ENCODE assay signal across 15 mouse cellular contexts in the genomic region with DNA sequence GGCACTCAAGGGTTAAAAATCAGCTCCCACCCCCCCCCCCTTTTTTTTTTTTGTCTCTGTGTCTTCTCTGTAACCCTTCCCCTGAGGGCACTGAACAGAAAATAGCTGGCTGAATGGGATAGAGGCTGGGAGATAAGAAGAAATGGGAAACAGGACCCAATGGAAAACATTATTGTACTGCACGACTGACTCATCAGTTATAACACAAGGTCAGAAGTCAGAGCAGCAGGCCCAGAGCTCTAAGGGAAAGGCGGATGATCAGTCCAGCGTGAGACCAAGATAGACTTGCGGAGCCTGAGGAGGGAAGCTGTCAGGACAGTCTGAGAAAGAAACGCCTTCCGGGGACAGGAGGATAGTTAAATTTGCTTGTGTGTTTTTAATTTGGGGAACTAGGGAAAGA.
DNase-seq lines count a peak whose midpoint lies in the region; ATAC-seq and TF ChIP-seq lines count a peak whose summit lies in the region.
"Had no signal": no experiment of that assay in that cellular context is flagged by ENCODE, and none has a peak within 500 bp of the region (broad histone marks: within the 10 kb centered on the region; RNA-seq: fewer than 3 reads in every experiment).

No protein-coding gene starts in this region.

- no peak overlapping the region for H3K4me3 ChIP-seq in hindbrain, embryonic 10.5 days
- no peak overlapping the region for H3K4me3 ChIP-seq in hindbrain, embryonic 12.5 days
- no peak overlapping the region for H3K4me3 ChIP-seq in liver, embryonic 11.5 days (ENCODE audit: low read depth, low read length)
- H3K4me3 ChIP-seq in forebrain, embryonic 15.5 days, result no peak overlapping the region
- H3K4me3 ChIP-seq in gastrocnemius, adult 2 months, result no peak overlapping the region
- H3K4me3 ChIP-seq: layer of hippocampus, adult 2 months; limb, embryonic 12.5 days had no signal

- DNase-seq in hindbrain, embryonic 10.5 days (ENCODE audit: low spot score), result peak; percentile 5
- DNase-seq in adrenal gland, postnatal 14 days, result peak; percentile 17
- peak; percentile 23 to 57 for DNase-seq in heart, adult 9 months (ENCODE audit: low spot score in 2 of 2)
- DNase-seq in liver, embryonic 11.5 days (ENCODE audit: low spot score), result no peak
- no peak for DNase-seq in gastrocnemius, adult 2 months
- DNase-seq: cerebellum, adult 9-10 months; gastrocnemius, postnatal 10 days; thymus, adult 2 months had no signal

- H3K4me2 ChIP-seq in hindbrain, embryonic 12.5 days (replicated peaks), result no peak overlapping the region
- H3K4me2 ChIP-seq in liver, embryonic 11.5 days, result no peak overlapping the region
- H3K4me2 ChIP-seq in forebrain, embryonic 15.5 days (replicated peaks), result no peak overlapping the region
- H3K4me2 ChIP-seq: limb, embryonic 12.5 days had no signal

- ATAC-seq in hindbrain, embryonic 12.5 days (ENCODE audit: low FRiP score), result no peak
- ATAC-seq in liver, embryonic 11.5 days (replicated peaks; ENCODE audit: low FRiP score), result 0 out of 2 replicates have a peak, but pooled peaks have one; percentile 56
- no peak for ATAC-seq in forebrain, embryonic 15.5 days (replicated peaks)
- no peak for ATAC-seq in megakaryocyte, adult 5-6 weeks (ENCODE audit: poor library complexity, severe bottlenecking)
- ATAC-seq: intestine, embryonic 16.5 days had no signal

- no peaks in the 10 kb centered on the region for H3K9me3 ChIP-seq in hindbrain, embryonic 10.5 days
- no peaks in the 10 kb centered on the region for H3K9me3 ChIP-seq in hindbrain, embryonic 12.5 days (replicated peaks)
- no peaks in the 10 kb centered on the region for H3K9me3 ChIP-seq in liver, embryonic 11.5 days (ENCODE audit: control insufficient read depth, low read length)
- no peaks in the 10 kb centered on the region for H3K9me3 ChIP-seq in forebrain, embryonic 15.5 days
- H3K9me3 ChIP-seq: limb, embryonic 12.5 days had no signal

- no peak overlapping the region for H3K9ac ChIP-seq in hindbrain, embryonic 12.5 days
- no peak overlapping the region for H3K9ac ChIP-seq in liver, embryonic 11.5 days (ENCODE audit: low read depth, low read length)
- no peak overlapping the region for H3K9ac ChIP-seq in forebrain, embryonic 15.5 days (replicated peaks)
- H3K9ac ChIP-seq: limb, embryonic 12.5 days had no signal

- intact Hi-C loops in gastrocnemius, adult 2 months (cut with DNase I), result no loop called here

- no peaks in the 10 kb centered on the region for H3K27me3 ChIP-seq in hindbrain, embryonic 10.5 days (ENCODE audit: insufficient read depth, poor library complexity, severe bottlenecking)
- no peaks in the 10 kb centered on the region for H3K27me3 ChIP-seq in hindbrain, embryonic 12.5 days
- H3K27me3 ChIP-seq in liver, embryonic 11.5 days (replicated peaks; ENCODE audit: control insufficient read depth, insufficient read depth, low read length), result no peaks in the 10 kb centered on the region
- H3K27me3 ChIP-seq in forebrain, embryonic 15.5 days, result no peaks in the 10 kb centered on the region
- H3K27me3 ChIP-seq: limb, embryonic 12.5 days had no signal

- 23% methylated on average over 6 of the region's 6 CpGs for WGBS in hindbrain, embryonic 10.5 days
- 21% methylated on average over 6 of the region's 6 CpGs for WGBS in hindbrain, embryonic 12.5 days
- WGBS in liver, embryonic 11.5 days, result 52% methylated on average over 6 of the region's 6 CpGs
- 63% methylated on average over 6 of the region's 6 CpGs for WGBS in forebrain, embryonic 15.5 days

- no peak for TF ChIP-seq CTCF in gastrocnemius, adult 2 months (IDR thresholded peaks at IDR 0.05)

- peaks cover 7% of the 10 kb centered on the region; the same call in 1 of the 2 replicates for H3K4me1 ChIP-seq in hindbrain, embryonic 10.5 days (replicated peaks)
- H3K4me1 ChIP-seq in hindbrain, embryonic 12.5 days, result 0 out of 2 replicates have a peak, but pooled peaks cover 3% of the 10 kb centered on the region
- no peaks in the 10 kb centered on the region for H3K4me1 ChIP-seq in liver, embryonic 11.5 days (replicated peaks; ENCODE audit: control insufficient read depth, insufficient read depth, low read length)
- no peaks in the 10 kb centered on the region for H3K4me1 ChIP-seq in forebrain, embryonic 15.5 days

- no peaks in the 10 kb centered on the region for H3K36me3 ChIP-seq in hindbrain, embryonic 10.5 days
- H3K36me3 ChIP-seq in hindbrain, embryonic 12.5 days, result no peaks in the 10 kb centered on the region
- H3K36me3 ChIP-seq in liver, embryonic 11.5 days (ENCODE audit: control insufficient read depth, insufficient read depth, low read length), result no peaks in the 10 kb centered on the region
- no peaks in the 10 kb centered on the region for H3K36me3 ChIP-seq in forebrain, embryonic 15.5 days
- H3K36me3 ChIP-seq: limb, embryonic 12.5 days had no signal

- no peak overlapping the region for H3K27ac ChIP-seq in hindbrain, embryonic 10.5 days
- H3K27ac ChIP-seq in hindbrain, embryonic 12.5 days, result no peak overlapping the region
- no peak overlapping the region for H3K27ac ChIP-seq in liver, embryonic 11.5 days (ENCODE audit: low read depth, low read length)
- no peak overlapping the region for H3K27ac ChIP-seq in forebrain, embryonic 15.5 days (replicated peaks)
- H3K27ac ChIP-seq in gastrocnemius, adult 2 months, result no peak overlapping the region
- H3K27ac ChIP-seq: layer of hippocampus, adult 2 months; limb, embryonic 12.5 days; macrophage had no signal

Comparison
In these comparisons a context has a peak if more than half of its experiments do, and no peak if none do; other contexts are left out.
1. DNase-seq: peak in hindbrain, embryonic 10.5 days (single experiment), adrenal gland, postnatal 14 days (single experiment) and heart, adult 9 months (2 of 2); none in liver, embryonic 11.5 days (single experiment) and gastrocnemius, adult 2 months (single experiment).